Mouse (Mus musculus) brain, embryonic 14.5 days (tissue): ENCODE results near the gene Pin4.

Source experiments
- CTCF ChIP-seq: fragments of 200-500 bp; IDR thresholded peaks from 2 replicates; pipeline ENCODE4 v1.5.1; 2012; ENCODE audit warnings: inconsistent platforms, mild to moderate bottlenecking, moderate library complexity, borderline replicate concordance; ENCODE audit not compliant: insufficient read depth, insufficient read length; ENCODE audit errors: extremely low read depth
- POLR2A ChIP-seq: fragments of 200-500 bp; IDR thresholded peaks from 2 replicates; pipeline ENCODE4 v1.6.1; 2012; ENCODE audit warnings: mild to moderate bottlenecking, inconsistent platforms, borderline replicate concordance; ENCODE audit not compliant: poor library complexity, insufficient read depth, insufficient read length, severe bottlenecking; ENCODE audit errors: extremely low read depth

GRCm38 (mm10) chrX:102115676-102116075, 3.6 kb upstream of the Pin4 start:
- no peak for TF ChIP-seq CTCF
- TF ChIP-seq POLR2A: no peak
